Mouse (Mus musculus) brown adipose tissue, adult 24 weeks (tissue): ENCODE results near the gene Hoxb5. TPM values are rescaled to one million over a fixed set of nuclear protein-coding genes. Genes with fewer than 3 reads are reported as not detected.

Experiments
- H3K27ac ChIP-seq: fragments of 200-500 bp; replicated peaks from 2 replicates; pipeline ENCODE4 v1.5.1; 2012; ENCODE audit warnings: low read depth, mild to moderate bottlenecking, low read length
- H3K4me1 ChIP-seq: fragments of 200-500 bp; 2 replicates; pipeline ENCODE4 v1.6.1; 2012; ENCODE audit warnings: low read length, mixed read lengths; ENCODE audit not compliant: control insufficient read depth, insufficient read depth, insufficient read length
- H3K4me3 ChIP-seq: fragments of 200-500 bp; 2 replicates; pipeline ENCODE4 v1.5.1; 2012; ENCODE audit warnings: low read depth, mild to moderate bottlenecking, low read length, moderate library complexity; ENCODE audit not compliant: insufficient read depth
- polyA plus RNA-seq: library from polyadenylated mRNA; stranded (reverse); fragments of >200 nt; gene quantifications from 2 replicates; pipeline ENCODE4 v1.2.4, GENCODE M21; 2012; ENCODE audit not compliant: missing spikeins, insufficient read depth, insufficient read length

Gene Hoxb5
- polyA plus RNA-seq, 1 experiment = 1.1 TPM

GRCm38 (mm10) chr11:96313806-96314428 lies 10.8 kb downstream of the Hoxb5 start:
- Histone ChIP-seq H3K4me1 (peaks cover 18% of the 10 kb centered on the region), H3K27ac (peak overlapping the region; percentile 95), H3K4me3 (peak overlapping the region; percentile 95)

- peaks cover 17% of the 10 kb centered on the region for H3K4me1 ChIP-seq
- peak overlapping the region; percentile 95 for H3K4me3 ChIP-seq
- peak overlapping the region; percentile 95 for H3K27ac ChIP-seq
Observed at GRCm38 (mm10) chr11:96314671-96315343, 11.7 kb downstream of the Hoxb5 start.

- H3K27ac ChIP-seq = peak overlapping the region; percentile 95
- H3K4me3 ChIP-seq = peak overlapping the region; percentile 95
- H3K4me1 ChIP-seq = peaks cover 13% of the 10 kb centered on the region
Observed at GRCm38 (mm10) chr11:96315344-96315681, 12.2 kb downstream of the Hoxb5 start.

GRCm38 (mm10) chr11:96316696-96317607 lies 13.8 kb downstream of the Hoxb5 start:
- peaks cover 10% of the 10 kb centered on the region for H3K4me1 ChIP-seq
- no peak overlapping the region for H3K27ac ChIP-seq
- H3K4me3 ChIP-seq = peak overlapping the region; percentile 72

- peaks cover 14% of the 10 kb centered on the region for H3K4me1 ChIP-seq
- H3K27ac ChIP-seq = peak within 1 kb of the TSS; percentile 97
- peak within 1 kb of the TSS; percentile 94 for H3K4me3 ChIP-seq
Observed at GRCm38 (mm10) chr11:96317608-96318367, 14.7 kb downstream of the Hoxb5 start, which contains the start of gene Hoxb4. Hoxb4 (plus strand) TSS chr11:96318267.

GRCm38 (mm10) chr11:96318368-96319070 lies 15.4 kb downstream of the Hoxb5 start:
- peak overlapping the region; percentile 97 for H3K27ac ChIP-seq
- H3K4me3 ChIP-seq = peak overlapping the region; percentile 94
- H3K4me1 ChIP-seq = peaks cover 13% of the 10 kb centered on the region

- Histone ChIP-seq H3K4me3 (peak overlapping the region; percentile 94), H3K4me1 (peaks cover 6% of the 10 kb centered on the region; the same call in 1 of the 2 replicates), H3K27ac (peak overlapping the region; percentile 89)
Observed at GRCm38 (mm10) chr11:96319071-96319902, 16.2 kb downstream of the Hoxb5 start.

- H3K4me3 ChIP-seq = peak overlapping the region; percentile 94
- peak overlapping the region; percentile 89 for H3K27ac ChIP-seq
Observed at GRCm38 (mm10) chr11:96319910-96320309, 16.8 kb downstream of the Hoxb5 start.

GRCm38 (mm10) chr11:96320688-96321087 lies 17.6 kb downstream of the Hoxb5 start:
- Histone ChIP-seq H3K4me1 (peaks cover 6% of the 10 kb centered on the region; the same call in 1 of the 2 replicates), H3K27ac (peak overlapping the region; percentile 75), H3K4me3 (peak overlapping the region; percentile 27)

More at GRCm38 (mm10) chr11:96319910-96320309, 16.8 kb downstream of the Hoxb5 start:
- H3K4me1 ChIP-seq = peaks cover 6% of the 10 kb centered on the region; the same call in 1 of the 2 replicates

GRCm38 (mm10) chr11:96321846-96322245 lies 18.7 kb downstream of the Hoxb5 start:
- Histone ChIP-seq H3K27ac (peak overlapping the region; percentile 36), H3K4me1 (peaks cover 6% of the 10 kb centered on the region; the same call in 1 of the 2 replicates), H3K4me3 (no peak overlapping the region)

- no peak overlapping the region for H3K4me3 ChIP-seq
- peaks cover 6% of the 10 kb centered on the region; the same call in 1 of the 2 replicates for H3K4me1 ChIP-seq
- peak overlapping the region; percentile 55 for H3K27ac ChIP-seq
Observed at GRCm38 (mm10) chr11:96322738-96323137, 19.6 kb downstream of the Hoxb5 start.

GRCm38 (mm10) chr11:96323154-96323553 lies 20.0 kb downstream of the Hoxb5 start, which contains the start of gene Hoxb3:
Hoxb3 (plus strand) TSS chr11:96323326.
- peaks cover 6% of the 10 kb centered on the region; the same call in 1 of the 2 replicates for H3K4me1 ChIP-seq
- no peak within 1 kb of the TSS for H3K4me3 ChIP-seq
- peak within 1 kb of the TSS; percentile 55 for H3K27ac ChIP-seq

- Histone ChIP-seq H3K27ac (peak overlapping the region; percentile 39), H3K4me3 (no peak overlapping the region), H3K4me1 (peaks cover 6% of the 10 kb centered on the region; the same call in 1 of the 2 replicates)
Observed at GRCm38 (mm10) chr11:96324125-96324524, 21.0 kb downstream of the Hoxb5 start.
